Mouse (Mus musculus) brain, embryonic 14.5 days (tissue): ENCODE data around the gene Dlgap4.

Experiments
- CTCF ChIP-seq: fragments of 200-500 bp; IDR thresholded peaks from 2 replicates; pipeline ENCODE4 v1.5.1; 2012; ENCODE audit warnings: inconsistent platforms, mild to moderate bottlenecking, moderate library complexity, borderline replicate concordance; ENCODE audit not compliant: insufficient read depth, insufficient read length; ENCODE audit errors: extremely low read depth
- POLR2A ChIP-seq: fragments of 200-500 bp; IDR thresholded peaks from 2 replicates; pipeline ENCODE4 v1.6.1; 2012; ENCODE audit warnings: mild to moderate bottlenecking, inconsistent platforms, borderline replicate concordance; ENCODE audit not compliant: poor library complexity, insufficient read depth, insufficient read length, severe bottlenecking; ENCODE audit errors: extremely low read depth

- TF ChIP-seq CTCF (no peak), POLR2A (no peak)
These were observed 165.5 kb downstream of the Dlgap4 start for GRCm38 (mm10) chr2:156779036-156779435.
